Mouse (Mus musculus) CH12.LX (cell line): Measurements from ENCODE around the gene Hao1. TPM values are rescaled to one million over a fixed set of nuclear protein-coding genes. Genes with fewer than 3 reads are reported as not detected.

Source experiments
- DNase-seq: peaks from one replicate; pipeline ENCODE4 v3.0.0-alpha.2; 2013; ENCODE audit errors: extremely low read depth
- H3K27ac ChIP-seq: 2 replicates; pipeline ENCODE4 v1.5.1; 2012; ENCODE audit warnings: low read depth, mild to moderate bottlenecking, control low read depth, moderate library complexity; ENCODE audit not compliant: insufficient read depth
- H3K27me3 ChIP-seq: replicated peaks from 2 replicates; pipeline ENCODE3; 2012; ENCODE audit warnings: inconsistent platforms
- H3K36me3 ChIP-seq, 2 experiments: replicated peaks in 1 of 2; 2 replicates each; pipeline versions ENCODE3 to v1.6.1; 2012; ENCODE audit warnings: inconsistent platforms in 1 of 2, low read length in 1 of 2, mild to moderate bottlenecking in 1 of 2, mixed read lengths in 1 of 2, moderate library complexity in 1 of 2; ENCODE audit not compliant: control insufficient read depth in 1 of 2, insufficient read depth in 1 of 2
- H3K4me1 ChIP-seq, 2 experiments: 2 replicates each; pipeline ENCODE4 v1.6.1; 2012; ENCODE audit warnings: inconsistent platforms in 1 of 2, moderate library complexity in 1 of 2; ENCODE audit not compliant: insufficient read depth in 2 of 2, control insufficient read depth in 1 of 2
- H3K4me2 ChIP-seq: 2 replicates; pipeline ENCODE4 v1.6.1; 2012; ENCODE audit warnings: low read depth, mild to moderate bottlenecking, control low read depth; ENCODE audit not compliant: poor library complexity, insufficient read depth, severe bottlenecking
- H3K4me3 ChIP-seq, 3 experiments: fragments of 150-350 bp in 1 of 3; sonication (generic) in 1 of 3; replicated peaks in 1 of 3; 2 replicates each; pipeline versions ENCODE3 to v1.5.1; 2011 to 2012; ENCODE audit warnings: low read depth in 2 of 3, low read length in 2 of 3, mild to moderate bottlenecking in 2 of 3, moderate library complexity in 2 of 3, control low read depth in 1 of 3, improper control_type of control experiment in 1 of 3, inconsistent platforms in 1 of 3, mixed read lengths in 1 of 3; ENCODE audit not compliant: poor library complexity in 1 of 3
- H3K79me2 ChIP-seq: replicated peaks from 2 replicates; pipeline ENCODE4 v1.6.1; 2012; ENCODE audit warnings: mild to moderate bottlenecking, moderate library complexity; ENCODE audit not compliant: control insufficient read depth, poor library complexity, insufficient read depth, severe bottlenecking; ENCODE audit errors: extremely low read depth
- H3K9ac ChIP-seq: 2 replicates; pipeline ENCODE4 v1.6.1; 2012; ENCODE audit warnings: low read depth, mild to moderate bottlenecking, control low read depth, moderate library complexity; ENCODE audit not compliant: insufficient read depth
- H3K9me3 ChIP-seq: replicated peaks from 2 replicates; pipeline ENCODE3; 2012; ENCODE audit warnings: low read length, inconsistent platforms, mixed read lengths
- BHLHE40 ChIP-seq: IDR thresholded peaks from 2 replicates; pipeline ENCODE4 v1.6.1; 2011; ENCODE audit warnings: mild to moderate bottlenecking, low read depth, low read length, improper control_type of control experiment
- CHD1 ChIP-seq: IDR thresholded peaks from 2 replicates; pipeline ENCODE4 v1.6.1; 2012; ENCODE audit warnings: low read depth, low read length, improper control_type of control experiment, inconsistent platforms
- CHD2 ChIP-seq: IDR thresholded peaks from 2 replicates; pipeline ENCODE4 v1.6.1; 2011; ENCODE audit warnings: low read length, improper control_type of control experiment
- E2F4 ChIP-seq: IDR thresholded peaks from 2 replicates; pipeline ENCODE4 v1.6.1; 2011; ENCODE audit warnings: low read depth, low read length, improper control_type of control experiment; ENCODE audit not compliant: insufficient replicate concordance
- ELF1 ChIP-seq: IDR thresholded peaks from 2 replicates; pipeline ENCODE4 v1.6.1; 2014; ENCODE audit warnings: low read depth, mild to moderate bottlenecking, inconsistent platforms, low read length, improper control_type of control experiment
- EP300 ChIP-seq: IDR thresholded peaks from 2 replicates; pipeline ENCODE4 v1.6.1; 2011; ENCODE audit warnings: low read length, improper control_type of control experiment
- GABPA ChIP-seq: IDR thresholded peaks from 2 replicates; pipeline ENCODE4 v1.6.1; 2012; ENCODE audit warnings: low read depth, low read length, improper control_type of control experiment, inconsistent platforms; ENCODE audit not compliant: insufficient replicate concordance
- HCFC1 ChIP-seq: IDR thresholded peaks from 2 replicates; pipeline ENCODE4 v1.6.1; 2012; ENCODE audit warnings: low read depth, mild to moderate bottlenecking, inconsistent platforms, low read length, improper control_type of control experiment
- KAT2A ChIP-seq: IDR thresholded peaks from 2 replicates; pipeline ENCODE4 v1.6.1; 2012; ENCODE audit warnings: low read length, improper control_type of control experiment, inconsistent platforms; ENCODE audit not compliant: insufficient replicate concordance
- MAX ChIP-seq: IDR thresholded peaks from 2 replicates; pipeline ENCODE4 v1.6.1; 2011; ENCODE audit warnings: low read length, improper control_type of control experiment
- MYC ChIP-seq: IDR thresholded peaks from 2 replicates; pipeline ENCODE4 v1.6.1; 2011; ENCODE audit warnings: low read depth, mild to moderate bottlenecking, improper control_type of control experiment, low read length
- NRF1 ChIP-seq: IDR thresholded peaks from 2 replicates; pipeline ENCODE4 v1.6.1; 2014; ENCODE audit warnings: low read depth, mild to moderate bottlenecking, inconsistent platforms, low read length, improper control_type of control experiment, moderate library complexity
- POLR2A ChIP-seq: IDR thresholded peaks from 2 replicates; pipeline ENCODE4 v1.6.1; 2011; ENCODE audit warnings: low read depth, mild to moderate bottlenecking, improper control_type of control experiment, low read length
- POLR2AphosphoS2 ChIP-seq: IDR thresholded peaks from 2 replicates; pipeline ENCODE4 v1.6.1; 2011; ENCODE audit warnings: low read depth, low read length, improper control_type of control experiment
- RAD21 ChIP-seq: IDR thresholded peaks from 2 replicates; pipeline ENCODE4 v1.6.1; 2011; ENCODE audit warnings: low read depth, mild to moderate bottlenecking, low read length, improper control_type of control experiment, moderate library complexity
- RCOR1 ChIP-seq: conservative IDR thresholded peaks from 2 replicates; pipeline ENCODE4 v1.6.1; 2012; ENCODE audit warnings: low read depth, mild to moderate bottlenecking, inconsistent platforms, low read length, improper control_type of control experiment
- SMC3 ChIP-seq: IDR thresholded peaks from 2 replicates; pipeline ENCODE4 v1.6.1; 2011; ENCODE audit warnings: low read depth, low read length, improper control_type of control experiment
- TBP ChIP-seq: conservative IDR thresholded peaks from 2 replicates; pipeline ENCODE4 v1.6.1; 2011; ENCODE audit warnings: low read depth, low read length, improper control_type of control experiment
- TCF12 ChIP-seq: IDR thresholded peaks from 2 replicates; pipeline ENCODE4 v1.6.1; 2014; ENCODE audit warnings: low read depth, mild to moderate bottlenecking, inconsistent platforms, low read length, improper control_type of control experiment
- USF1 ChIP-seq: IDR thresholded peaks from 2 replicates; pipeline ENCODE4 v1.6.1; 2014; ENCODE audit warnings: low read depth, mild to moderate bottlenecking, inconsistent platforms, low read length, improper control_type of control experiment
- USF2 ChIP-seq: conservative IDR thresholded peaks from 2 replicates; pipeline ENCODE4 v1.6.1; 2011; ENCODE audit warnings: low read depth, low read length, improper control_type of control experiment
- ZNF384 ChIP-seq: IDR thresholded peaks from 2 replicates; pipeline ENCODE4 v1.6.1; 2012; ENCODE audit warnings: low read depth, low read length, improper control_type of control experiment, inconsistent platforms
- dilution Hi-C: fragments of 300-500 bp; cut with MboI; formaldehyde crosslinking; loops from 2 replicates; pipeline ENCODE4 v1.14.3; 2020; ENCODE audit warnings: low sequenced_read_pairs; ENCODE audit not compliant: extremely low pct_unique_long_range_greater_than_20kb, extremely low pct_ligation_motif_present
- in situ Hi-C: fragments of 300-500 bp; cut with MboI; formaldehyde crosslinking; loops from 3 replicates; pipeline ENCODE4 v1.14.3; 2019; ENCODE audit warnings: low sequenced_read_pairs, low pct_ligation_motif_present, low pct_unique_long_range_greater_than_20kb, mixed read lengths
- polyA plus RNA-seq: library from polyadenylated mRNA; unstranded; fragments of >175 nt; gene quantifications from 2 replicates; pipeline ENCODE4 v1.2.1, GENCODE M21; 2012; ENCODE audit warnings: low read depth; ENCODE audit not compliant: insufficient read length
- total RNA-seq, 2 experiments: library from RNA; depleted of rRNA; stranded (reverse); fragments of 300-350 nt in 1 of 2; fragments of >200 nt in 1 of 2; gene quantifications; 2 replicates each; pipeline ENCODE4 v1.2.3; 2012 to 2014

Hao1 gene
- total RNA-seq (2012; rRNA removed) (not detected in 2 replicates), total RNA-seq (2014; rRNA removed) (0.11 TPM in 1 of 2 replicates, not detected in the other), polyA plus RNA-seq (not detected in 2 replicates)

DNA sequence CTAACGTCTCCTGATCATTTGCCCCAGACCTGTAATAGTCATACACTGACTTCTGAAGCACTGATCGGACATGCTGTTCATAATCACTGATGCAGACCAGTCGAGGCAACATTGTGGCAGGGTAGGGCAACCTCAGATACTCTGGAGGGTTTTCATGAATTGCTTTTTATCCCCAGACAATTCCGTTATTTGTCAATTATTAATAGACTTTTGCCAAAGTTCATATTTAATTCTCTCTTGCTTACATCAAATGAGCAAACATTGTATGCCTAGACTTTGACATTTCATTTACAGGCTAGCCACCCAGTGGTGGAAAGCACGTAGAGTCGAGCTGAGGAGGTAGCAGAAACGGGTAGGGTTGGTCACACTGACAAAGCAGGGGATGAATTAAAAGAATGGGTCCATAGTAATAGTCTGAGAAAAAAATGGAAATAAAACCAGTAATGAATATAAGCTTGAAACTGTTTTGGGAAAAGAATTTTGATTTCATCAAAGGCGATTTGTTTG, at the start of gene Hao1:
Hao1 (minus strand) TSS at position 148 of the 507 bp plus-strand sequence.
- in situ Hi-C loops (loop anchor here (10.0 kb wide), 1 partner anchor 121 kb away; no protein-coding TSS in a partner anchor), dilution Hi-C loops (no loop called here)

DNA sequence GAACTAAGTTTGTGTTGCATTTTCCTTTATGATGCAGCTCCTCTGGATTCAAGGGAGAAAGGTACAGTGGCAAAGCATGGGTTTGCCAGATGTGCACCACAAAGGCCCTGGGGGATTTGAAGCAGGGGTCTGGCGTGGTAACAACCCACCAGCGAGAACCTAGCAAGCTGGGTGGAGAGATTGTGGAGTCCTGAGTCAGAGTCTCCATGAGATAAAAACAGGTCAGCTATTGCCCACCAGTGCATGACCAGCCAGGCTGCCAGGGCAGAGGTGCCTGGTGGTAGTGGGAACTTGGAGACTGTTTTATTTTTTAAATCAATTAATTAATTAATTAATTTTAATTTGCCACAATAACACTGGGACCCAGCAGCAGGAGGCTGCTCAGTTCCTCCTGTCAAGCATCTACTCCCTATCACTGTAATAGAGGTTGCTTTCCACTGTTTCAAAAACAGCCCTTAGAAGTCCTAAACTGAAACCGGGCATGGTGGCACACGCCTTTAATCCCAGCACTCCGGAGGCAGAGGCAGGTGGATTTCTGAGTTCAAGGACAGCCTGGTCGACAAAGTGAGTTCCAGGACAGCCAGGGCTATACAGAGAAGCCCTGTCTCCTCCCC, 37.0 kb upstream of the Hao1 start:
- no peak overlapping the region for H3K9ac ChIP-seq

More for the DNA sequence above, at the start of gene Hao1:
- H3K36me3 ChIP-seq, result no peaks in the 10 kb centered on the region
- no peak within 1 kb of the TSS for H3K9ac ChIP-seq
- H3K27me3 ChIP-seq, result no peaks in the 10 kb centered on the region
- H3K4me3 ChIP-seq, result no peak within 1 kb of the TSS
- TF ChIP-seq EP300 (no peak), BHLHE40 (no peak), RAD21 (no peak), CHD1 (no peak), E2F4 (no peak), MAX (no peak), TCF12 (no peak), POLR2AphosphoS2 (no peak), ZNF384 (no peak), GABPA (no peak), USF1 (no peak), HCFC1 (no peak)
- DNase-seq, result no peak
- no peak within 1 kb of the TSS for H3K4me2 ChIP-seq
- no peak within 1 kb of the TSS for H3K27ac ChIP-seq
- no peaks in the 10 kb centered on the region for H3K9me3 ChIP-seq
- H3K4me1 ChIP-seq, result peaks cover 0 to 3% of the 10 kb centered on the region in 2 experiments; a peak in 1 of 4 replicates
- no peaks in the 10 kb centered on the region for H3K79me2 ChIP-seq

GRCm38 (mm10) chr2:134585243-134585642, 31.1 kb upstream of the Hao1 start:
- in situ Hi-C loops (no loop called here), dilution Hi-C loops (no loop called here)
- Histone ChIP-seq H3K4me3 (no peak overlapping the region), H3K9ac (no peak overlapping the region), H3K27ac (no peak overlapping the region), H3K9me3 (no peaks in the 10 kb centered on the region), H3K36me3 (no peaks in the 10 kb centered on the region), H3K79me2 (no peaks in the 10 kb centered on the region), H3K27me3 (no peaks in the 10 kb centered on the region), H3K4me1 (no peaks in the 10 kb centered on the region), H3K4me2 (no peak overlapping the region)
- TF ChIP-seq NRF1, result no peak
- TF ChIP-seq KAT2A, result no peak
- TF ChIP-seq ELF1, result no peak
- no peak for TF ChIP-seq HCFC1
- no peak for TF ChIP-seq SMC3
- TF ChIP-seq MYC, result no peak
- TF ChIP-seq RCOR1, result no peak
- TF ChIP-seq USF2, result no peak
- no peak for TF ChIP-seq CHD2
- TF ChIP-seq MAX, result no peak
- no peak for TF ChIP-seq TBP
- TF ChIP-seq EP300, result no peak
- TF ChIP-seq POLR2A, result no peak
- DNase-seq, result no peak

More for the DNA sequence above, 37.0 kb upstream of the Hao1 start:
- no peaks in the 10 kb centered on the region for H3K4me1 ChIP-seq
- no peaks in the 10 kb centered on the region for H3K9me3 ChIP-seq
- no peak overlapping the region for H3K4me2 ChIP-seq
- DNase-seq, result no peak
- H3K27ac ChIP-seq, result no peak overlapping the region
- no peaks in the 10 kb centered on the region for H3K79me2 ChIP-seq
- in situ Hi-C loops (no loop called here), dilution Hi-C loops (no loop called here)
- no peaks in the 10 kb centered on the region for H3K27me3 ChIP-seq
- peaks cover 0 to 13% of the 10 kb centered on the region in 2 experiments for H3K36me3 ChIP-seq
- no peak overlapping the region for H3K4me3 ChIP-seq
- TF ChIP-seq GABPA, result no peak
